Mouse (Mus musculus) spleen, adult 2 months (tissue): ENCODE measurements around the gene 1500009L16Rik.

Experiments used
- CTCF ChIP-seq: fragments of 200-500 bp; IDR thresholded peaks from 2 replicates; pipeline ENCODE4 v1.5.1; 2011; ENCODE audit warnings: mild to moderate bottlenecking, inconsistent platforms; ENCODE audit not compliant: insufficient read depth, insufficient read length, insufficient replicate concordance; ENCODE audit errors: extremely low read depth
- POLR2A ChIP-seq: fragments of 200-500 bp; IDR thresholded peaks from 2 replicates; pipeline ENCODE4 v1.6.1; 2011; ENCODE audit warnings: low read depth, low read length, inconsistent platforms

DNA sequence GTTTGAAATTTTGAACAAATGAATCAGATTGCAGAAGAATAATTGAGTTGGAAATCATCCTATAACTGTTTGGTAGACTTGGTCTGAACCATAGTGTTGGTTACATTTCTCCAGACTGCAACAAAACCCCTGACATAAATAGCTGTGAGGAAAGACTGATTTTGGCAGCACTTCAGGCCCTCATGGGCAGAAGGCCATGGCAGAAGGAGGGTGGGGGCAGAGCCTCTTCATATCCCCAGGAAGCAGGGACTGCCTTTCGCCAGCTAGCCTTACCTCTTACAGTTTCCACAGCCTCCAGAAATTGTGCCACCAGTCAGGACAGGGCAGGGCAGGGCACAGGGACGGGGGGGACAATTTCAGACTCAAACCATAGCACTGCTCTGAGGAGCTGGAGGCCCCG lies 22.0 kb downstream of the 1500009L16Rik start:
- TF ChIP-seq CTCF, result no peak
- TF ChIP-seq POLR2A, result no peak
